Mouse (Mus musculus) ZHBTc4 (cell line): ENCODE measurements around the gene E130116L18Rik.
"Not testable (repeated sequence)": the region's sequence is repeated elsewhere in the genome, so short reads cannot be mapped to it uniquely, and the experiment has no call there.

ENCODE experiments used
- DNase-seq: peaks from one replicate; pipeline ENCODE4 v3.0.0-alpha.2; 2011; ENCODE audit warnings: low read depth, low spot score

E130116L18Rik gene

DNA sequence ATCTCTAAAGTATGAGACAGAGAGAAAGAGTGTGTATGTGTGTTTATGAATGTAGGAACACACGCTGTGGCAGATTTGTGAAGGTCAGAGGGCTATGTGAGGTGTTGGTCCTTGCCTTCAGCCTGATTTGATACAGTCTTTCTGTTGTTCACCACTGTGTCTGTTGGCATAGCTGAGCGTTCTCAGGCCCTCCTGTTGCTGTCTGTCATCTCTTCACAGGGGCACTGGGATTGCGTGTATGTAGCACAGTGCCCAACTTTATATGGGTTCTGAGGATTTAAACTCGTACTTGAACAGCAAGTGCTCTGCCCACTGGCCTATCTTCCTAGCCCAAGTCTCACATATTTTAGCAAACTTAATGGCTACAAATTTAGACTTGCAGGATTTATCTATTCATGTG is 39.4 kb downstream of the E130116L18Rik start:
- no peak for DNase-seq

DNA sequence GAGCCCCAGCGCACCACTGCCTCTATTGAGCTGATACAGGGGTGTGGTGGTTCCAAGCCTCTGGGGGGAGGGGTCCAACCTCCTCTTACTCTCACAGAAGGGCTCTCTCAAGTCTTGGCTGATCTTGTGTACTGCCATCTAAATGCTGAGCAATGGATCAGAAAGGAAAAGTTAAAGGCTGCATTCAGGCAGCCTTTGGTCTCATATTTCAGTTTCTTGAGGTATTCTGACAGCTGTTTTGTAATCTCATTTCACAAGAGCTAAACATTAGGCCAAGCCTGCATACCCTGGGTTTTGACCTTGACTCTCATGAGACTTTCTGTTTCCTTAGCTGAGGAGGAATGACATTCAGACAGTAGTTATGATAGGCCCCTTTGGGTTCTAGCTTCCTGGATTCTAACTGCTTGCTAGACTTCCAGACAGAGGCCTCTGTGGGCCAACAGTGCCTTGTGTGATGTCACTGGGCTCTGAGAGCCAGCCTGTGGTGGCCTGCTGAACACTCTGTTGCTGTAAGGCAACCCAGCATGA is 41.9 kb downstream of the E130116L18Rik start, which contains the start of gene Galntl5:
Galntl5 (plus strand) TSS at position 457 of the 528 bp plus-strand sequence.
- no peak for DNase-seq

DNA sequence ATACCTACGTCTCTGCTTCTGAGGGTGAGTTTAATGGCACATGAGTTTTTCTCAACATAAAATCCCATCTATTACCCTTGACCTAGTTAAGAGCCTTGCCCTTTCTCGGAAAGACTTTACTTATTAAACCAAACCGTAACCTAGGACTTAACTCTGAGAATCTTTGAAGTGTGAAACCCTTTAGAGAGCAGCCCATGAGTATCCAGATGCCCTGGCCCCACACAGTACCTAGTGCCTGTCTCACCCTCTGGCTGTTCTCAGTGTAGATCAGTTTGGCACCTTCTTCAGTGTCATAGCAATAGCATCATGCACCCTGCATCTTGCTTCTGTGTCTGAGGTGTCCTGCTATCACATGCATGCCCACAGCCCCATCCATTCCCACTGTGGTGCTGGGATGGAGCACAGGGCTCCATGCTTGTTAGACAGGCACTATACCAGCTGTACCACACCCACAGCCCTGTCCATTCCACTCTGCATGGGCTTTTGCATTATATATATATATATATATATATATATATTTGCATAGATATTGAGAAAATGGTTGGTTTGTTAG is 42.9 kb downstream of the E130116L18Rik start:
- no peak for DNase-seq

DNA sequence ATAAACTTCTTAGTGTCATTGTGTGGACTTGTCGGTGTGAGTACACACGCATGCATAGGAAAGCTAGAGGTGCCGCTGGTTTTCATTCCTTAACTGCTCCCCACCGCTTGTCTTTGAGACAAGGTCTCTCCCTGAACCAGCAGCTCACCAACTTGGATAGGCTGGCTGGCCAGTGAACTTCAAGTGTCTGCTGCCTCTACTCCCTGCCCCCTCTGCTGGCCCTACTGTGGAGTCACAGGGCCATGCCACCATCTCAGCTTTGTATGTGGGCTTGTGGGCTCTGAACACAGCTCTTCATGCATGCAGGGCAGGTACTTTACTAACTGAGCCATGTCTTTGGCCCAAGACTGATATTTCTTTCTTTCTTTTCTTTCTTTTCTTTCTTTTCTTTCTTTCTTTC is 43.7 kb downstream of the E130116L18Rik start:
- DNase-seq, result peak; percentile 54

DNA sequence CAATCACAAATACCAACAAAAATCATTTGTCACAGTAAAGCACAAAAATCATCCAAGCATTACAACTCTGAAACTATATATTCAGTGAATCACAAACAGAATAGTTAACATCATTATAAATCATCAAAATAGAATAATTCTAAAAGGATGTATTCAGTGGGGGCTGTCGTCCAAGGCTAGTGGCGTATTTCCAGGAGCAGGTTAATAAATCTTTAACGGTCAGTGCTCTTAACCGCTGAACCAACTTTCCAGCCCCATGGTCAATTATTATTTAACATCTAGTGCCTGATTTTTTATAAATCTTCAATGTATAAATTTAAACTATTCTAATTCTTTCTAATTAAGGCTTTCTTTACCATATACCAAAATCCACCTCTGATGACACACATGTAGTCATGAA is 44.4 kb downstream of the E130116L18Rik start:
- not testable (repeated sequence) for DNase-seq

DNA sequence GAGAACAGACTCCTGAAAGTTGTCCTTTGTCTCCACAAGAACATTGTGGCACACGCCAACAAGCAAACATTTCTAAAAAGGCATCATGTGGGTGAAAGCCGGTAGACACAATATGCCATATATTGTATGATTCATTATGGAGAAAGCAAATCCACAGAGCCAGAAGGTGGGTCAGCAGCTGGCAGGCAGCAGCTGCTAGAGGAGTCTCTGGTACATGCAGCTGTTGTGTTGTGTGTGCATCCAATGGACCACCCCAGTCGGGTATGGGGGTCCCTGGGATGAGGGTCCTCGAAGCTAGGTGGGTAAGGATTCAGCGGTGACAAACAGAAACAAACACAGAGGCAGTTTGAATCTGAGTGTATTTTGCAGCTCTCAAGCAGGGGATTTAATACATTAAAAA is 45.0 kb downstream of the E130116L18Rik start:
- not testable (repeated sequence) for DNase-seq
